Mouse (Mus musculus): ENCODE measurements at regions not wholly inside any gene's neighbourhood (a gene's known extent, or its start where the extent isn't known, plus 50 kb on each side); places are given as distances from the start of the nearest gene placed in this dataset.

GRCm38 (mm10) chr5:118861143-118861847, 300.8 kb downstream of the Med13l start:
- peak; percentile 61; the same call in 1 of the 2 replicates for ATAC-seq (ENCODE audit: insufficient number of reproducible peaks, low FRiP score, low TSS enrichment, low read depth)

GRCm38 (mm10) chr5:118867511-118867910, 307.0 kb downstream of the Med13l start:
- H3K4me2 ChIP-seq, result no peak overlapping the region
- H3K4me3 ChIP-seq, result no peak overlapping the region
- no peaks in the 10 kb centered on the region for H3K27me3 ChIP-seq
- H3K27ac ChIP-seq, result no peak overlapping the region
- WGBS, result 83% methylated on average over 5 of the region's 5 CpGs
- ATAC-seq (ENCODE audit: insufficient number of reproducible peaks, low FRiP score, low TSS enrichment, low read depth), result no peak
- H3K9me3 ChIP-seq, result no peaks in the 10 kb centered on the region
- H3K36me3 ChIP-seq, result no peaks in the 10 kb centered on the region
- H3K9ac ChIP-seq, result no peak overlapping the region
- H3K4me1 ChIP-seq, result no peaks in the 10 kb centered on the region; the same call in 1 of the 2 replicates

More at GRCm38 (mm10) chr5:118861143-118861847, 300.8 kb downstream of the Med13l start:
- Histone ChIP-seq H3K27me3 (0 out of 2 replicates have a peak, but pooled peaks cover 13% of the 10 kb centered on the region), H3K36me3 (no peaks in the 10 kb centered on the region), H3K4me3 (no peak overlapping the region), H3K4me2 (no peak overlapping the region), H3K9me3 (no peaks in the 10 kb centered on the region), H3K4me1 (peaks cover 9% of the 10 kb centered on the region; the same call in 1 of the 2 replicates), H3K27ac (no peak overlapping the region; the same call in none of the 2 replicates), H3K9ac (no peak overlapping the region)
- WGBS, result 47% methylated on average over 13 of the region's 13 CpGs

- H3K27me3 ChIP-seq, result peaks cover 9% of the 10 kb centered on the region; the same call in 1 of the 2 replicates
- H3K4me3 ChIP-seq, result no peak overlapping the region
- 50% methylated on average over 9 of the region's 9 CpGs for WGBS
- H3K9ac ChIP-seq, result no peak overlapping the region
- H3K4me2 ChIP-seq, result no peak overlapping the region
- H3K27ac ChIP-seq, result no peak overlapping the region
- H3K9me3 ChIP-seq, result no peaks in the 10 kb centered on the region
- ATAC-seq (ENCODE audit: insufficient number of reproducible peaks, low FRiP score, low TSS enrichment, low read depth), result no peak
- H3K36me3 ChIP-seq, result no peaks in the 10 kb centered on the region
- H3K4me1 ChIP-seq, result no peaks in the 10 kb centered on the region; the same call in 1 of the 2 replicates
These were observed 308.9 kb downstream of the Med13l start for GRCm38 (mm10) chr5:118869330-118869729.

- no peak overlapping the region for H3K27ac ChIP-seq
- 43% methylated on average over 7 of the region's 7 CpGs for WGBS
- H3K4me3 ChIP-seq, result no peak overlapping the region
- peaks cover 39% of the 10 kb centered on the region for H3K27me3 ChIP-seq
- no peaks in the 10 kb centered on the region for H3K9me3 ChIP-seq
- no peak overlapping the region for H3K4me2 ChIP-seq
- H3K9ac ChIP-seq, result no peak overlapping the region
- peaks cover 6% of the 10 kb centered on the region for H3K4me1 ChIP-seq
- no peak for ATAC-seq (ENCODE audit: insufficient number of reproducible peaks, low FRiP score, low TSS enrichment, low read depth)
- H3K36me3 ChIP-seq, result no peaks in the 10 kb centered on the region
These were observed 313.4 kb downstream of the Med13l start for GRCm38 (mm10) chr5:118873871-118874270.

GRCm38 (mm10) chr5:118875096-118875637, 314.7 kb downstream of the Med13l start:
- no peak overlapping the region; the same call in 1 of the 2 replicates for H3K27ac ChIP-seq
- H3K4me1 ChIP-seq, result peaks cover 10% of the 10 kb centered on the region
- no peaks in the 10 kb centered on the region for H3K9me3 ChIP-seq
- ATAC-seq (ENCODE audit: insufficient number of reproducible peaks, low FRiP score, low TSS enrichment, low read depth), result no peak
- no peak overlapping the region for H3K4me2 ChIP-seq
- no peaks in the 10 kb centered on the region for H3K36me3 ChIP-seq
- 54% methylated on average over 10 of the region's 10 CpGs for WGBS
- no peak overlapping the region for H3K4me3 ChIP-seq
- no peak overlapping the region for H3K9ac ChIP-seq
- peaks cover 45% of the 10 kb centered on the region for H3K27me3 ChIP-seq

- ATAC-seq (ENCODE audit: insufficient number of reproducible peaks, low FRiP score, low TSS enrichment, low read depth), result no peak
- Histone ChIP-seq H3K4me2 (peak overlapping the region; percentile 49), H3K9me3 (no peaks in the 10 kb centered on the region), H3K4me3 (peak overlapping the region; percentile 26), H3K27ac (no peak overlapping the region), H3K9ac (no peak overlapping the region), H3K27me3 (peaks cover 45% of the 10 kb centered on the region), H3K4me1 (peaks cover 13% of the 10 kb centered on the region), H3K36me3 (no peaks in the 10 kb centered on the region)
- 9% methylated on average over 18 of the region's 18 CpGs for WGBS
These were observed 316.3 kb downstream of the Med13l start for GRCm38 (mm10) chr5:118876586-118877312.

GRCm38 (mm10) chr5:118877313-118877669, 316.8 kb downstream of the Med13l start:
- no peaks in the 10 kb centered on the region for H3K9me3 ChIP-seq

GRCm38 (mm10) chr5:118877831-118878230, 317.4 kb downstream of the Med13l start:
- Histone ChIP-seq H3K27ac (no peak overlapping the region), H3K36me3 (no peaks in the 10 kb centered on the region), H3K9ac (no peak overlapping the region), H3K4me2 (peak overlapping the region; percentile 49; the same call in 1 of the 2 replicates), H3K4me3 (no peak overlapping the region), H3K27me3 (peaks cover 43% of the 10 kb centered on the region), H3K9me3 (no peaks in the 10 kb centered on the region), H3K4me1 (peaks cover 13% of the 10 kb centered on the region)
- ATAC-seq (ENCODE audit: insufficient number of reproducible peaks, low FRiP score, low TSS enrichment, low read depth), result no peak
- 17% methylated on average over 10 of the region's 10 CpGs for WGBS

More at GRCm38 (mm10) chr5:118877313-118877669, 316.8 kb downstream of the Med13l start:
- Histone ChIP-seq H3K9ac (no peak overlapping the region), H3K27ac (no peak overlapping the region), H3K4me3 (peak overlapping the region; percentile 26), H3K4me2 (peak overlapping the region; percentile 49), H3K36me3 (no peaks in the 10 kb centered on the region), H3K27me3 (peaks cover 45% of the 10 kb centered on the region), H3K4me1 (peaks cover 13% of the 10 kb centered on the region)
- under 1% methylated on average over 12 of the region's 12 CpGs for WGBS
- no peak for ATAC-seq (ENCODE audit: insufficient number of reproducible peaks, low FRiP score, low TSS enrichment, low read depth)

- Histone ChIP-seq H3K4me1 (peaks cover 13% of the 10 kb centered on the region), H3K27me3 (peaks cover 41% of the 10 kb centered on the region), H3K4me3 (no peak overlapping the region), H3K9ac (no peak overlapping the region), H3K9me3 (no peaks in the 10 kb centered on the region), H3K4me2 (no peak overlapping the region), H3K27ac (no peak overlapping the region), H3K36me3 (no peaks in the 10 kb centered on the region)
- 36% methylated on average over 10 of the region's 10 CpGs for WGBS
- no peak for ATAC-seq (ENCODE audit: insufficient number of reproducible peaks, low FRiP score, low TSS enrichment, low read depth)
These were observed 318.2 kb downstream of the Med13l start for GRCm38 (mm10) chr5:118878722-118879121.

- no peaks in the 10 kb centered on the region for H3K36me3 ChIP-seq
- H3K9me3 ChIP-seq, result no peaks in the 10 kb centered on the region
- no peak overlapping the region for H3K9ac ChIP-seq
- H3K4me1 ChIP-seq, result peaks cover 13% of the 10 kb centered on the region
- WGBS, result 10% methylated on average over 13 of the region's 13 CpGs
- H3K4me2 ChIP-seq, result no peak overlapping the region
- H3K27me3 ChIP-seq, result peaks cover 33% of the 10 kb centered on the region
- no peak for ATAC-seq (ENCODE audit: insufficient number of reproducible peaks, low FRiP score, low TSS enrichment, low read depth)
- H3K4me3 ChIP-seq, result no peak overlapping the region
- H3K27ac ChIP-seq, result no peak overlapping the region
These were observed 319.5 kb downstream of the Med13l start for GRCm38 (mm10) chr5:118879808-118880478.

- Histone ChIP-seq H3K9ac (no peak overlapping the region), H3K4me2 (no peak overlapping the region)
These were observed 320.1 kb downstream of the Med13l start for GRCm38 (mm10) chr5:118880546-118880945.

More at GRCm38 (mm10) chr5:118880546-118880945, 320.1 kb downstream of the Med13l start:
- WGBS, result 72% methylated on average over 9 of the region's 9 CpGs
- no peak overlapping the region for H3K27ac ChIP-seq
- no peak for ATAC-seq (ENCODE audit: insufficient number of reproducible peaks, low FRiP score, low TSS enrichment, low read depth)
- H3K9me3 ChIP-seq, result no peaks in the 10 kb centered on the region
- H3K4me3 ChIP-seq, result no peak overlapping the region
- H3K36me3 ChIP-seq, result no peaks in the 10 kb centered on the region
- H3K4me1 ChIP-seq, result peaks cover 13% of the 10 kb centered on the region
- H3K27me3 ChIP-seq, result peaks cover 28% of the 10 kb centered on the region
